Mouse (Mus musculus) thymus, adult 2 months (tissue): ENCODE data around the gene Kcnq5. TPM values are rescaled to one million over a fixed set of nuclear protein-coding genes. Genes with fewer than 3 reads are reported as not detected.
"Not testable (repeated sequence)": the region's sequence is repeated elsewhere in the genome, so short reads cannot be mapped to it uniquely, and the experiment has no call there.

Experiments
- DNase-seq: peaks from one replicate; pipeline ENCODE4 v3.0.0; 2021
- H3K27ac ChIP-seq: fragments of 200-500 bp; 2 replicates; pipeline ENCODE4 v1.5.1; 2012; ENCODE audit warnings: low read length, control low read depth; ENCODE audit not compliant: control insufficient read depth, insufficient read depth
- H3K27me3 ChIP-seq: fragments of 200-500 bp; 2 replicates; pipeline ENCODE4 v1.6.1; 2012; ENCODE audit warnings: mild to moderate bottlenecking, low read length, moderate library complexity, mixed read lengths; ENCODE audit not compliant: control insufficient read depth, insufficient read depth
- H3K36me3 ChIP-seq: fragments of 200-500 bp; 2 replicates; pipeline ENCODE4 v1.6.1; 2012; ENCODE audit warnings: mild to moderate bottlenecking, low read length, moderate library complexity; ENCODE audit not compliant: control insufficient read depth, insufficient read depth
- H3K4me1 ChIP-seq: fragments of 200-500 bp; replicated peaks from 2 replicates; pipeline ENCODE4 v1.6.1; 2012; ENCODE audit warnings: low read length; ENCODE audit not compliant: control insufficient read depth, insufficient read depth
- H3K4me3 ChIP-seq: fragments of 200-500 bp; 2 replicates; pipeline ENCODE4 v1.5.1; 2012; ENCODE audit warnings: mild to moderate bottlenecking, low read length, control low read depth, moderate library complexity; ENCODE audit not compliant: control insufficient read depth, insufficient read depth
- CTCF ChIP-seq: fragments of 200-500 bp; IDR thresholded peaks from 2 replicates; pipeline ENCODE4 v1.5.1; 2012; ENCODE audit warnings: mild to moderate bottlenecking, control low read depth, low read length, moderate library complexity, borderline replicate concordance; ENCODE audit not compliant: control insufficient read depth, poor library complexity, insufficient read depth; ENCODE audit errors: extremely low read depth
- POLR2A ChIP-seq: fragments of 200-500 bp; IDR thresholded peaks from 2 replicates; pipeline ENCODE4 v1.6.1; 2012; ENCODE audit warnings: mild to moderate bottlenecking, low read length, control low read depth, moderate library complexity; ENCODE audit not compliant: control insufficient read depth, poor library complexity, insufficient read depth; ENCODE audit errors: extremely low read depth
- WGBS: fragments of 180-500 bp; shearing (Covaris S2); methylation state at CpG from one replicate; pipeline ENCODE4 v1.1.7; 2018; 5-methylcytosine and 5-hydroxymethylcytosine counted together
- polyA plus RNA-seq: library from polyadenylated mRNA; depleted of rRNA; stranded (reverse); fragments of >200 nt; gene quantifications from 2 replicates; pipeline ENCODE4 v1.2.3, GENCODE M21; 2012

Gene Kcnq5
- polyA plus RNA-seq, 1 experiment = 0.62 TPM

- H3K4me1 ChIP-seq = no peaks in the 10 kb centered on the region
- DNase-seq = no peak
- no peaks in the 10 kb centered on the region for H3K36me3 ChIP-seq
- WGBS = 93% methylated on average over 2 of the region's 2 CpGs
- TF ChIP-seq CTCF (no peak), POLR2A (no peak)
- H3K27ac ChIP-seq = no peak overlapping the region
- no peak overlapping the region for H3K4me3 ChIP-seq
- no peaks in the 10 kb centered on the region for H3K27me3 ChIP-seq
Observed at GRCm38 (mm10) chr1:21613933-21614332, 347.8 kb downstream of the Kcnq5 start.

- no peak for DNase-seq
- no peak overlapping the region for H3K4me3 ChIP-seq
- no peak for TF ChIP-seq POLR2A
- no peak for TF ChIP-seq CTCF
- H3K27ac ChIP-seq = no peak overlapping the region
- H3K36me3 ChIP-seq = no peaks in the 10 kb centered on the region
- no peaks in the 10 kb centered on the region for H3K27me3 ChIP-seq
- H3K4me1 ChIP-seq = no peaks in the 10 kb centered on the region
- 55% methylated on average over 4 of the region's 4 CpGs for WGBS
Observed at GRCm38 (mm10) chr1:21604003-21604402, 357.7 kb downstream of the Kcnq5 start.

- DNase-seq = no peak
- Histone ChIP-seq H3K36me3 (no peaks in the 10 kb centered on the region), H3K27ac (no peak overlapping the region), H3K4me3 (no peak overlapping the region), H3K27me3 (no peaks in the 10 kb centered on the region), H3K4me1 (no peaks in the 10 kb centered on the region)
- TF ChIP-seq POLR2A (no peak), CTCF (no peak)
Observed at GRCm38 (mm10) chr1:21602567-21602966, 359.2 kb downstream of the Kcnq5 start.

- H3K4me1 ChIP-seq = no peaks in the 10 kb centered on the region
- 90% methylated on average over 4 of the region's 4 CpGs for WGBS
- no peaks in the 10 kb centered on the region for H3K27me3 ChIP-seq
- H3K4me3 ChIP-seq = no peak overlapping the region
- no peak for TF ChIP-seq CTCF
- TF ChIP-seq POLR2A = no peak
- DNase-seq = no peak
- no peak overlapping the region for H3K27ac ChIP-seq
- no peaks in the 10 kb centered on the region for H3K36me3 ChIP-seq
Observed at GRCm38 (mm10) chr1:21600606-21601005, 361.1 kb downstream of the Kcnq5 start.

- Histone ChIP-seq H3K36me3 (no peaks in the 10 kb centered on the region), H3K27me3 (no peaks in the 10 kb centered on the region), H3K27ac (no peak overlapping the region), H3K4me1 (no peaks in the 10 kb centered on the region), H3K4me3 (no peak overlapping the region)
- TF ChIP-seq CTCF = no peak
- no peak for TF ChIP-seq POLR2A
- no peak for DNase-seq
- WGBS = 85% methylated on average over 4 of the region's 4 CpGs
Observed at GRCm38 (mm10) chr1:21593872-21594271, 367.9 kb downstream of the Kcnq5 start.

GRCm38 (mm10) chr1:21567397-21567796 is 394.3 kb downstream of the Kcnq5 start:
- not testable (repeated sequence) for H3K27ac ChIP-seq, H3K27me3 ChIP-seq, H3K4me1 ChIP-seq, H3K4me3 ChIP-seq, DNase-seq, H3K36me3 ChIP-seq
- 72% methylated on average over 2 of the region's 2 CpGs for WGBS

GRCm38 (mm10) chr1:21554630-21555029 is 407.1 kb downstream of the Kcnq5 start:
- WGBS = 5% methylated on average over 6 of the region's 6 CpGs
- Histone ChIP-seq H3K27me3 (no peaks in the 10 kb centered on the region), H3K27ac (no peak overlapping the region), H3K4me3 (no peak overlapping the region), H3K36me3 (no peaks in the 10 kb centered on the region), H3K4me1 (no peaks in the 10 kb centered on the region)
- no peak for DNase-seq
- TF ChIP-seq POLR2A (no peak), CTCF (no peak)
